Mouse (Mus musculus) frontal cortex, postnatal 25 days (tissue): ENCODE data around the gene Vps11.
"Not testable (repeated sequence)": the region's sequence is repeated elsewhere in the genome, so short reads cannot be mapped to it uniquely, and the experiment has no call there.

Source experiments
- DNase-seq, 2 experiments: peaks; one replicate each; pipeline ENCODE4 v3.0.0; 2022; ENCODE audit warnings: low spot score in 2 of 2

The Vps11 gene

DNA sequence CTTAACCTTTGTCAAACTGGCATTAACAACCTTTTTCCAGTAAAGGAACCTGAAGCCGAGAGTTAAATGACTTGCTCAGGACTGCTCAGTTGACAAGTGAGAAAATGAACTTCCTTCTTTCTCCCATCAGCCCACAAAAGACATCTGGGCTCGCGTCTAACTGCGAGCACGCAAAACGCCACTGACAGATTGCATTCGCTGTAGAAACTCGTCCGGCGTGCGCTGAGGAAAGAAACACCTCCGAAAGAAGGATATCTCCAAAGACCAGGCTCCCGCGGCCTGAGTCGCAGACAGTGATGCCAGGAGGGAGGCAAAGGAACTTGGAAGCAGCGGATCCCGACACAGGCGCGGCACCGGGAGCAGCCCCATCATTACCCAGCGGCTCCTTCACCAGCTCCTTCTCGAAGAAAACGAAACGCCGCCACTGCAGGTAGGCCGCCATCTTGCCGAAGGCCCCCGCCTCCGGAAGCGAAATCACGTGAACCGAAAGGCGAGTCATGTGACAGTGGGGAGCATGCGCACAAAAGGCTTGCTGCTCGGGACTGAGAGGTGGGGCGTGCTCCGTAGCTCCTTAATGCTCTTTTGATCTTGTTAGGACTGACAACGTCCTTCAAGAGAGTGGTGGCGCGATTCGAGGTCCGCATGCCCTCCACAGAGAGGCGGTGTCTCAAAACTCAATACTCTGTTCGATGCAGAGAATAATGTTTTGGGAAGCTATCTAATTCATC is at the start of gene Vps11:
Gene Vps11, minus strand, starts transcription at position 481 of the 728 bp plus-strand sequence.
- DNase-seq = peak; percentile 88 to 90

DNA sequence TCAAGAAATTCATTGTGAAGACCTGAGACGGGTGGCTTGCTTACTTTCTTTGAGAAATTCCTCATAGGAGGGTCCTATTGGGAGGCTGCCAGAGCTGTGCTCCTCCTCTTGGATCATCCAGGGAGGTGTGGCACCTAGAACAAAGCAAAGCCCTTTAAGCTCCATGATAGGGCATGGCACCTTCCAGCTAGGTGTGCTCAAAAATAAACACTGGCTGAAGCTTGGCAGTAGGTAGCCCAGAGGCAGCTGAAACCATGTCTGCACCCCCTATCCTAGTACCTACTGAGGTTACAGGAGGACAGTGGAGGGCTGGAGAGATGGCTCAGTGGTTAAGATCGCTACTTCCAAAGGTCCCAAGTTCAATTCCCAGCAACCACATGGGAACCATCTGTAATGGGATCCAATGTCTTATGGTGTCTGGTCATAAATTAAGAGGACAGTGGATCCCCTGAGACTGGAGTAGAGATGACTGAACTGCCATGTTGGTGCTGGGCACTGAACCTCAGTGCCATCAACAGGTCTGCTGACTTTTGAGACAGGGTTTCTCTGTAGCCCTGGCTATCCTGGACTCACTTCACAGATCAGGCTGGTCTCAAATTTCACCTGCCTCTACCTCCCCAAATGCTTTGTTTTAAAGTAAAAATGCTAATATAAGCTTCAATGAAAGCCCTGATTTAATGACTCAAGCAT is 49.3 kb upstream of the Vps11 start:
- no peak for DNase-seq

DNA sequence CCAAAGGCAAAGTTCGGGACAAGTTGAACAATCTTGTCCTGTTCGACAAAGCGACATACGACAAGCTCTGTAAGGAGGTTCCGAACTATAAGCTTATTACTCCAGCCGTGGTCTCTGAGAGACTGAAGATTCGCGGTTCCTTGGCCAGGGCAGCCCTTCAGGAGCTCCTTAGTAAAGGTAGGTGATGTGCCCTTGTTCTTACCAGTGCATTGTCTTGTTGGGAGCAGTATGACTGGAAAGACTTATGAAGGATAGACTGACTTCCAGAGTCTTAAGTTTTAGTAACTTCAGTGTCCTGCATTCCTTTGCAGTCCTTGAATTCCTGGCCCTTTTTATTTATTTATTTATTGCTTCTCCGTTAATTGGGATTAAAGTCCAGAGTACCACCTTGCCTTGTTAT is 47.2 kb upstream of the Vps11 start:
- DNase-seq = not testable (repeated sequence)

DNA sequence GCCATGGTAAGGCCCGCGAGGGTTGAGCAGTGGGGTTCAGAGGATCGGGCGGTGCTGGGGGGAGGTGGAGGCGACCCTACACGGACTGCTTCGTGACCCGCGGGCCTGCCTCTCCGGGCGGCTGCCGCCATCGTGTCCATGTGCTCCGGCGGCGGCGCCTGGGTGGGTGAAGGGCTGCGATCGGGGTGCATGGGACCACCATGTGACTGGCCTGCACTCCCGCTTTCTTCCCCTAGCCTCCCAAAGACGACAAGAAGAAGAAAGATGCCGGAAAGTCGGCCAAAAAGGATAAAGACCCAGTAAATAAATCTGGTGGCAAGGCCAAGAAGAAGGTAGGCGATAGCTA is 46.3 kb upstream of the Vps11 start:
- no peak for DNase-seq

DNA sequence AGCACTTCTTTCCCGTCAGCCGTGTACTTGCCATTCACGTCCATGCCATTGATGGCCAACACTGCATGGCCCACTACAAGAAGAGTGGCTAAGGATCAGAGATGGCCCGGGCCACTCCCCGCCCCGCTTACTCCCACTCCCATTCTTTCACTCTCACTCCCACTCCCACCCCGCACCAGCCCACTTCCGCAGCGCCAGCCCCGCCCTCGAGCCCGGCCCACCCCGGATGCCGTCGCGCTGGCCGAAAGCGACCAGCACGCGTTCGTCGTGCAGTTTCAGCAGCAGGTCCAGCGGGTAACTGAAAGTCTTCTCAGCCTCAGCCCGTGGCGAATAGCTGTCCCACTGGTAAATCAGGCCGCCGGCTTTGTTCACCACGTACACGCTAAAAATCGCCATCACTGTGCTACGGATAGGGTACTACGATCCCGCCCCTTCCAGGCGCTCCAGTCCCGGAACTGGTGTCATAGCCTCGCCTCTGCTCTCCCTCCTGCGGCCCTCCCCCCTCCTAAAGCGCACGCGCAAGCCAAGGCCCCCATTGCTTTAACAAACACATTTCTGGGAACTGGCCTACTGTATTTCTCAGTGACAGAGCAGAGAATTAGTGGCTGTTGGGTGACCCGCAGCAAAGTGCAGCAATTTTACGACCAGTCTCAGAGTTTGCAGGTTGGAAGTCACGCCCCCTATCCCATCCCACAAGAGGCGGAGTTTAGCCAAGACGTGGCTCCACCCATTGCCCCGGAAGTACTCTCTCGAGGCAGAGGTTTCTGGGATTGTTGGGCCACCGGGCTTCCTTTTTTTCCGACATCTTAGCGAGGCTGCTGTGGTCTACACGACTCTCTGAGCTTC is 45.7 kb upstream of the Vps11 start, which contains the start of the genes Rps25 and Trappc4:
Gene Rps25, plus strand, starts transcription at position 234 of the 846 bp plus-strand sequence.
Gene Trappc4, minus strand, starts transcription at position 695 of the 846 bp plus-strand sequence.
- peak; percentile 78 to 83 for DNase-seq

DNA sequence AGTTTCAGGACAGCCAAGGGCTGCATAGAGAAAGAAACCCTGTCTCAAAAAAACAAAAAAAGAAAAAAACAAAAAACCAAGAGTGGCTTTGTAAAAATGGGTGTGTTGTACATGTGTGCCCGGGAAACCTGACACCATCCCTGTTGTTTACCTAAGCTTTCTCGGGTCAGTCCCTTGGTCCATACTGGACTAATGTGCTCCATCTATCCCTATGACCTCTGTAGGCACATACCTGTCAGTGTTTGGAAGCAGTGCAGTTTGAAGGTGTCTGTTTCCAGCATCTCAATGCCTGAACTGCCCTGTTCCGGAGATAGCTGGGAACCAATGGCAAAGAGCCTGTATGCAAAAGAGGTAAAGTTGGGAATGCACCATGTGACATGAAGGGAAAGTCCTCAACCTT is 43.5 kb upstream of the Vps11 start:
- DNase-seq = no peak

DNA sequence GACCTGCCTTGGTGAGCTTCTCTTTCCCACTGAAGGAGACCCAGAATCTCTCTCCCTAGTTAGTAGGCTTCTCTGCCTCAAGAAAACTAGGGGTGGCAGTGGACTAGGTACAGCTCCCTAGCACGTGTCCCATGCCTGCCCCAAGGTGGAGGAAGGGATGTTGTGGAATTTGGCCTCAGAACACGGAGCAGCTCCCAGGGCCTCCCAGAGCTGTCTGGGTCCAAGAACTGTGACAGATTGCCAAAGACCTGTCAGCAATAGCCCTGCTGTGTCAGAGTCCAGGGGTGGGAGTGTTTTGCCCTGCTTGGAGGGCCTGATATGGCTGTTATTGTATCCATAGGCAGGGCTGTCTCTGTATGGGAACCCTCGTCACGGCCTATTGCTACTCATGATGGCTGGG is 39.6 kb upstream of the Vps11 start:
- DNase-seq = no peak

DNA sequence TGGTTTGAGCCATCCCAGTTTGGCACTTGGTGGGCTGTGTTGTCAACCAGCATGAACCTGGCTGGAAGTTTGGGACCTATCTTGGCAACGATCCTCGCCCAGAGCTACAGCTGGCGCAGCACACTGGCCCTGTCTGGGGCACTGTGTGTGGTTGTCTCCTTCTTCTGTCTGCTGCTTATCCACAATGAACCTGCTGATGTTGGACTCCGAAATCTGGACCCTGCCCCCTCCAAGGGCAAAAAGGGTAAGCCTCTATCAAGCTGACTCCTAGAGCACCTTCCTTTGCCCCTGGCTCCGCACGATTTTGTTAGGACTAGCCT is 38.3 kb upstream of the Vps11 start:
- DNase-seq = no peak

DNA sequence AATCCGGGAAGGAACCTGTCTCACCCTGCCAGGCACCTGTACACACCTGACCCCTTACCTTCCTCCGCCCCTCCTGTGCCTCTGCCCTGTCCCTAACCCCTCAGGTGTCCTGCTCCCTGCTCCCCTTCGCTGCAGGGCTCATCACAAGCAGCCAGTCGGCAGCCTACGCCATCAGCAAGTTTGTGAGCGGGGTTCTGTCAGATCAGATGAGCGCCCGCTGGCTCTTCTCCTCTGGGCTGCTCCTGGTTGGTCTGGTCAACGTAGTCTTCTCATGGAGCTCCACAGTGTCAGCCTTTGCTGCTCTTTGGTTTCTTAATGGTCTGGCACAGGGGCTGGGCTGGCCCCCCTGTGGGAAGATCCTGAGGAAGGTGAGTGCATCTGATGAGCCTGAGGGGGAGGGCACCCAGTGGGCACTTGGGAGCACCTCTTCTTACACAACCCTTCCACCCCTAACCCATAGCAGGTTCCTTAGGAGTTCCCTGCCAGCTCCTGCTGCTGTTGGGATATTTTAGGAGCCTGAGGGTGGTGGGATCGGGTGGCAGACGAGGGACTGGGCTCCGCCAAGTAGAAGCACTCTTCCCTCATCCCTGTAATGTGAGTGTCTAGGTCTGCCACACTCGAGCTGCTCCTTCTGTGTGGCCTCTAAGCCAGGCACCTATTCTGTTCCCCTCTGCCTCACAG is 37.8 kb upstream of the Vps11 start:
- no peak for DNase-seq

DNA sequence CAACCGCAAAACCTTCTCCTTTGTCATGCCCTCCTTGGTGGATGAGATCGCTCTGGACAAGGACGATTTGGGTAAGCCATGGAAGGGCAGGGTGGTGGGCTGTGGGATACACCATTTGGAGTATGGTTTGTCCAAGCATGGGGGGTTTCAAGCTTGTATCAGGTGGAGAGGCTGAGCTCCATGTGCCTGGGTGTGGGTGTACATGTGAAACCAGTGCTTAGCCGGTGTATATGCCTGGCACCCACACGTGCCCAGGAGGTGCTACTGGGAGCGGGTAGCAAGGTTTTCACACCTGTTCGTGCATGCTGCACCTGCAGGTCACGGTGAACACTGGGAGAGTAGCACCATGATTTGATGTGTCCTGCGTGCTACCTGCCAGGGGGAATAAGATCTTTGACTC is 37.1 kb upstream of the Vps11 start:
- DNase-seq = no peak

DNA sequence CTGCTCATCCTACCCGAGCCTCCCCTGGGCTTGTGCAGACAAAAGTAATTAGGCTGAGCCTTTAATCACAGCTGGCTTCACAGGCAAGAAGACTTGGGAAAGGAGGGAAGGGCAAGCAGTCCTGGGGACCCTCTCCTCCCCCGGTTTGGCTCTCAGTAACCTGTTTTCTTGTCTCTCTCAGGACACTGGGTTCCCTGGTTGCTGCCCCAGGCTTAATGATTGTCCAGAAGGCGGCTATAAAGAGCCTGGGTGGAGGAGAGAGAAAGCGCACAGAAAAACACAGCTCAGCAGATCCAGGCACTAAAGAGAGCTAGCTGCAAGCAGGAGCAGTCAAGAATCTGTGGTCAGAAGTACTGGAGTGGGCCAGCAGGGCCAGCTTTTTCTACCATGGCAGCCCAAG is 36.6 kb upstream of the Vps11 start:
- no peak for DNase-seq

DNA sequence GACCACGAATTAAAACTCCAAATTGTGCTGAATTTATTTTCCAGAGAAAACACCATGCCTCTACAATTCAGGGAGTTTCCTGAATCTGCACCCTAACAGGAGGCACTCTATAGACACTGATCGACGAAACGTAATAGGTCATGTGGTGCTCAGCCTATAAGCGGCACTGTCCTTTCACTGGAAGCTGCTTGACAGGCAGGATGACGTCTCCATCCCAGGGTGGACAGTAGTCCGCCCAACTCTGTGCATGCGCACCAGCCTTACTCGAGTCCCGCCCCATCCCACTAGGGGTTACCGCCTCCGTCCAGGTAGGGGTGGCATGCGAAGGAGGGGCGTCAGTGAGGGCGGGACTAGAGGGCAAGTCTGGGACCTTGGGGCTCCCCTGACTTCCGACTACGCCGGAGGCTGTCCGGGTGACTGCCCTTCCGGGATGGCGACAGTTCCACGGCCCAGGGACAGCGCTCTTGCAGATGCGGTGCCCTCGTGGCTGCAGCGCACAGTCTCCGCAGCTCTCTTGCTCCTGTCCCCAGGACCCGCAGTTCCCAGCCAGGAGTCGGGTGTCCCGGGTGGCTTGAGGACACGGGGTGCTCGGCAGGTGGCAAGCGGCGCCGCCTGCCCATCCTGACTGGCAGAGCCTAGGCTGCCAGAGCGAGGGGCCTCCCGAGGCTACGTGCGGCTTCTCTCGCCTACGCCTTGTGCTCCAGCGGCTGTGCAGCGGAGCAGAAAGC is 35.4 kb upstream of the Vps11 start, which contains the start of gene Slc37a4:
Gene Slc37a4, plus strand, starts transcription at position 169 of the 728 bp plus-strand sequence.
- DNase-seq = peak; percentile 72 to 84

DNA sequence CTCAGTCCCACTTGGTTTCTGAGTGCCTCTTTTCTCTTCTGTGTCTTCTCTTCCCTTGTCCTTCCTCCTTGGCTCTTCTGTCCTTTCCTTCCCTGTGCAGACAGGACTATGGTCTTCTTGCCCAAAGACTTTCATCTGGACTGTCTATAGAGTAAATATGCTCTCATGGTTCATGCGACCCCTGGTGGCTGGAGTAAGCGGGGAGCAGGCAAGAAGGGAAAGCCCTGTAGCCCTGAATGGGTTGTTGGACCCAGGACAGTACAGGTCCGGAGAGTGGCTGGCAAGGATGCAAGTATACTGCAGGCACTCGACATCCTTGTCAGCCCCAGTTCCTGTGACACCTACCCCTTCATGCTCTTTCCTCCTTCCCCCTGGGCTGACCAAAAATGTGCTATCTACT is 30.0 kb upstream of the Vps11 start:
- DNase-seq = peak; percentile 47 to 55

DNA sequence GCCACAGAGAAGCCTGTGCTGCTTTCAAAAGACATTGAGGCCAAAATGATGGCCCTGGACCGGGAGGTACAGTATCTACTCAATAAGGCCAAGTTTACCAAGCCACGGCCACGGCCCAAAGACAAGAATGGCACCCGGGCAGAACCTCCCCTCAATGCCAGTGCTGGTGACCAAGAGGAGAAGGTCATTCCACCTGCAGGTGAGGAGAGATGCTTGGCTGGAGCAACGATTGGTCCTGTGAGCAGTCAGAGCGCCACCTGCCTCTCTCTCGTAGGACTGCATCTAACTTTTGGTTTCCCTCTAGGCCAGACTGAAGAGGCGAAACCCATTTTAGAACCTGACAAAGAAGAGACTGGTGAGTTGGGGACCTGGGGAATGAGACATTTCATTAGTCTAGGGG is 27.8 kb upstream of the Vps11 start:
- DNase-seq = no peak

DNA sequence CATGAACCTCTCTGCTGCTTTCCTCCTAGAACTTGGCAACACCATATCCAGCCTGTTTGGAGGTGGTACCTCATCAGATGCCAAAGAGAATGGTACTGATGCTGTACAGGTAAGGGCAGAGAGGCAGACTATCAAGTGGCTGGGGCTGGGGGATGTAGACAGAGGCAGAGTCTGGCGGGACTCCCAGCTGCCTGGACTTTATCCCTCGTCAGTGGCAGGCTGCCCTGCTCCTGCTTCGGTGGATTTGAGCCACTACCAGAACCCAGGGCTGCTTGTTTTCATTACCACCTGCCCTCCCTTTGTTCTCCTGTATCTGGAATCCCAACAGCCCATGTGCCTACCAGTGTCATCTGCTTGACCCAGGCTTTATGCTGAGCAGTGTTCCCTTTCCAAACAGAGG is 25.8 kb upstream of the Vps11 start:
- no peak for DNase-seq

DNA sequence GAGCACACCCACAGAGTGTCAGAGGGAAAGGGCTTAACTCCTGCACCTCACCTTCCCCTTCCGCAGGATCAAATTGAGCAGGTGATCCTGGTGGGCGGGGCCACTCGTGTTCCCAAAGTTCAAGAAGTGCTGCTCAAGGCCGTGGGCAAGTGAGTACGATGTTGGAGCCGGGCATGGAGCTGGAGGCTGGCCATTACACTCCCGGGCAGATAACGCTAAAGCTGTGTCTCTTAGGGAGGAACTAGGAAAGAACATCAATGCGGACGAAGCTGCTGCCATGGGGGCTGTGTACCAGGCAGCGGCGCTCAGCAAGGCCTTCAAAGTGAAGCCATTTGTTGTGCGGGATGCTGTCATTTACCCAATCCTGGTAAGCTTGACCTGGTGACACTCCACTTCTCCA is 23.1 kb upstream of the Vps11 start:
- no peak for DNase-seq

DNA sequence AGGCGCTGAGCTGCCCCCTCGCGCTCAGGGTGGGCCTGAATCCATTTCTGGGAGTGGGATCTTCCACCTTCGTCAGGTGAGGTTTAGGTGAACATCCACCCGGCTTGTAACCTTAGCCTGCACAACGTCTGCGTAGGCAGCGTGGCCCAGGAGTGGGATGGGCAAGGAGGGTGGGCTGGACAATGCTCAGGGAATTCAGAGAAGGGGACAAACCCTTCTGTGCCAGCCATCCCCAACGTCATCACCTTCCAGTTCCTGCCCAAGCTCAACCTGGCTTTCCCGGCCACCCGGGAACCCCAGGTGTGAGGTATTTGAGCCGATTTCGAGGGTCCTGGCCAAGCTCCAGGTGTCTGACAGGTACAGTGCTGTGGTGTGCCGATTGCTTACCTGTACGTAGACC is 18.4 kb upstream of the Vps11 start:
- DNase-seq = no peak

DNA sequence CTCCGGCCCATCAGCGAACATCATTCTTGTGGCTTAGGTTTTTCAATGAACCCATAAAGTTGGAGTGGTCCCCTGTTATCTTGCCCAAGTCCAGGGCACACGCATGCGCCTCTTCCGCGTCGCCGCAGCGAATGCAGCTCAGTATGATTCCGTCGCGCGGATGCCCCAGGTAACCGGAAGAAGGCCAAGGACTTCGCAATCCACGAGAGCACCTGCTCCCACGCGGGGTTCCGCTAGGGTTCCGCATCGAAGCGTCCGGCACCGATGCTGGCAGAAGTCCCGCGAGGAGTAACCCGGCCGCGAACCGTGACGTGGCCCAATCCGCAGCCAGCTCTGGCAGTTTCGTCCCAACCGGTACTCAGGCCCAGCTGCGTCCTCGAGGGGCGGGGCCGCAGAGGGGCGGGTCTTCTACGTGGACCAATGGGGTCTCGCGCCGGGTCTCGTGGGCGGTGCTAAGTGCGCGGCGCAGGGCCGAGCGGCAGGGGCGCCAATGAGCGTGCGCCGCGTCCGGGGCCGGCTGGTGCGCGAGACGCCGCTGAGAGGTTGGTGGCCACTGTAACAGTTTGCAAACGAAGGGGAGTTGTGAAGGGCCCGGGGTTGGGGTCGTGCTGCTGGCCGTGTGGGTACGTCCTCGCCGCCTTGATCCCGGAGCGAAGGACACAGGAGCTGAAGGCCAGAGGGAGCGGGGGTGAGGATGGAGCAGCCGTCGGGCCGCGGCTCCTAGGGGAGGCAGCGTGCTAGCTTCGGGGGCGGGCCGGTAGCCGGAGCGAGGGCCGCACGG is 17.8 kb upstream of the Vps11 start, which contains the start of gene Hyou1:
Gene Hyou1, plus strand, starts transcription at position 437 of the 781 bp plus-strand sequence.
- DNase-seq = peak; percentile 97 to 99

DNA sequence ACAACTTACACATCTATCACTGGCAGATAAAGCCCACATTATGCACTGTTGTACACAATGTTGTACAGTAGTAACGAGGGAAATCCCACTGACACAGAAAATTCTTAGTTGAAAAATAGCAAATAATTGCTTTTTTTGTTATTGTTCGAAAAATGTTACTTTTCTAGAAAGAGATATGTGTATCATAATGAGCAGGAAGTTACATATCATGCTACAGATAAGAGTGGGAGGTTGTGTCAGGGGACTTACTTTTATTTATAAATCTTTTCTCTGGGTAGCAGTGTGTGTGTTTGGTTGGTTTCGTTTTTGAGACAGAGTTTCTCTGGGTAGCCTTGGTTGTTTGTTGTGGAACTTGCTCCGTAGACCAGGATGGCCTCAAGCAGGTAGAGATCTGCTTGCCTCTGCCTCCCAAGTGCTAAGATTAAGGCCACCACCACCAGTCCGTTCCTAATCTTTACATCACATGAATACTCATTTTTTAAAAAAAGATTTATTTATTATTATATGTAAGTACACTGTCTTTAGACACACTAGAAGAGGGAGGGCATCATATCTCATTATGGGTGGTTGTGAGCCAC is 16.8 kb upstream of the Vps11 start:
- no peak for DNase-seq

DNA sequence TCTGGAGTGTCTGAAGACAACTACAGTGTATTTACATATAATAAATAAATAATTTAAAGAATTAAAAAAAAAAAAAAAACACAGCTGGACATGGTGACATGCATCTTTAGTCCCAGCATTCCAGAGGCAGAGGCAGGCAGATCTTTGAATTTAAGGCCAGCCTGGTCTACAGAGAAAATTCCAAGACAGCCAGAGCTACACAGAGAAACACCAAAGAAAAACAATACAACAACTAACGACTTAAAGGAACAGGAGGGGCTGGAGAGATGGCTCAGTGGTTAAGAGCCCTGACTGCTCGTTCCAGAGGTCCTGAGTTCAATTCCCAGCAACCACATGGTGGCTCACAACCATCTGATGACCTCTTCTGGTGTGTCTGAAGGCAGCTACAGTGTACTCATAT is 15.9 kb upstream of the Vps11 start:
- not testable (repeated sequence) for DNase-seq
